Mouse (Mus musculus) cerebellum, adult (tissue): ENCODE data around the gene Slc47a1.
"Not testable (repeated sequence)": the region's sequence is repeated elsewhere in the genome, so short reads cannot be mapped to it uniquely, and the experiment has no call there.

Experiments used
- ATAC-seq: cut with Nextera tagmentation; 2 replicates; pipeline ENCODE4 v1.9.2; 2017; ENCODE audit warnings: mild to moderate bottlenecking, moderate library complexity, mixed read lengths; ENCODE audit not compliant: insufficient number of reproducible peaks, low FRiP score, low TSS enrichment

The Slc47a1 gene

GRCm38 (mm10) chr11:61320904-61321687 lies 57.0 kb downstream of the Slc47a1 start:
- ATAC-seq = no peak

- no peak for ATAC-seq
Observed at GRCm38 (mm10) chr11:61319923-61320567, 58.1 kb downstream of the Slc47a1 start.

GRCm38 (mm10) chr11:61319233-61319922 lies 58.8 kb downstream of the Slc47a1 start:
- no peak for ATAC-seq

- ATAC-seq = no peak
Observed at GRCm38 (mm10) chr11:61316864-61317263, 61.3 kb downstream of the Slc47a1 start.

GRCm38 (mm10) chr11:61310321-61310720 lies 67.8 kb downstream of the Slc47a1 start:
- ATAC-seq = no peak

- no peak for ATAC-seq
Observed at GRCm38 (mm10) chr11:61309831-61310230, 68.3 kb downstream of the Slc47a1 start.

GRCm38 (mm10) chr11:61307795-61308194 lies 70.3 kb downstream of the Slc47a1 start:
- ATAC-seq = no peak

- no peak for ATAC-seq
Observed at GRCm38 (mm10) chr11:61305377-61305776, 72.8 kb downstream of the Slc47a1 start.

- not testable (repeated sequence) for ATAC-seq
Observed at GRCm38 (mm10) chr11:61304535-61304934, 73.6 kb downstream of the Slc47a1 start.

- ATAC-seq = no peak
Observed at GRCm38 (mm10) chr11:61300716-61301392, 77.3 kb downstream of the Slc47a1 start.

GRCm38 (mm10) chr11:61300205-61300604 lies 77.9 kb downstream of the Slc47a1 start:
- ATAC-seq = no peak

- ATAC-seq = no peak
Observed at GRCm38 (mm10) chr11:61297901-61298300, 80.2 kb downstream of the Slc47a1 start.

- ATAC-seq = no peak
Observed at GRCm38 (mm10) chr11:61297326-61297725, 80.8 kb downstream of the Slc47a1 start.

GRCm38 (mm10) chr11:61296556-61296955 lies 81.6 kb downstream of the Slc47a1 start:
- no peak for ATAC-seq

- ATAC-seq = no peak
Observed at GRCm38 (mm10) chr11:61295556-61295955, 82.6 kb downstream of the Slc47a1 start.

- ATAC-seq = no peak
Observed at GRCm38 (mm10) chr11:61294431-61294830, 83.7 kb downstream of the Slc47a1 start.
